Mouse (Mus musculus) embryonic facial prominence, embryonic 15.5 days (tissue): ENCODE measurements around the gene Fbxw5. TPM values are rescaled to one million over a fixed set of nuclear protein-coding genes. Genes with fewer than 3 reads are reported as not detected.
"Not testable (repeated sequence)": the region's sequence is repeated elsewhere in the genome, so short reads cannot be mapped to it uniquely, and the experiment has no call there.

ENCODE experiments used
- ATAC-seq: fragments of 200-750 bp; cut with Nextera tagmentation; 2 replicates; pipeline ENCODE4 v1.8.0; 2017; ENCODE audit warnings: low read depth, moderate TSS enrichment; ENCODE audit not compliant: insufficient number of reproducible peaks, low FRiP score, low TSS enrichment
- H3K27ac ChIP-seq: fragments of 300-500 bp; sonication (generic); replicated peaks from 2 replicates; pipeline ENCODE4 v1.5.1; 2015; ENCODE audit warnings: mild to moderate bottlenecking, inconsistent platforms
- H3K27me3 ChIP-seq: fragments of 300-500 bp; sonication (generic); 2 replicates; pipeline ENCODE4 v1.6.1; 2015; ENCODE audit warnings: inconsistent platforms
- H3K36me3 ChIP-seq: fragments of 300-500 bp; sonication (generic); 2 replicates; pipeline ENCODE4 v1.6.1; 2015; ENCODE audit warnings: mild to moderate bottlenecking, inconsistent platforms
- H3K4me1 ChIP-seq: fragments of 300-500 bp; sonication (generic); 2 replicates; pipeline ENCODE4 v1.6.1; 2015; ENCODE audit warnings: inconsistent platforms
- H3K4me2 ChIP-seq: fragments of 300-500 bp; sonication (generic); replicated peaks from 2 replicates; pipeline ENCODE4 v1.6.1; 2015; ENCODE audit warnings: mild to moderate bottlenecking, inconsistent platforms
- H3K4me3 ChIP-seq: fragments of 300-500 bp; sonication (generic); replicated peaks from 2 replicates; pipeline ENCODE4 v1.5.1; 2015; ENCODE audit warnings: mild to moderate bottlenecking, inconsistent platforms
- H3K9ac ChIP-seq: fragments of 300-500 bp; sonication (generic); 2 replicates; pipeline ENCODE4 v1.6.1; 2015; ENCODE audit warnings: inconsistent platforms
- H3K9me3 ChIP-seq: fragments of 300-500 bp; sonication (generic); replicated peaks from 2 replicates; pipeline ENCODE4 v1.6.1; 2016; ENCODE audit warnings: inconsistent platforms
- WGBS: fragments of 180-500 bp; shearing (Covaris S2); methylation state at CpG from one replicate; pipeline ENCODE4 v1.1.7; 2015; 5-methylcytosine and 5-hydroxymethylcytosine counted together
- polyA plus RNA-seq: library from polyadenylated mRNA; unstranded; fragments of >200 nt; fragmentation: Nextera tagmentation; extraction: Ambion mirVana; gene quantifications from 2 replicates; pipeline ENCODE4 v1.2.1, GENCODE M21; 2015

Fbxw5 gene
- polyA plus RNA-seq, 1 experiment from 2014 or later: 96.3 TPM

- Histone ChIP-seq H3K27ac (no peak overlapping the region), H3K4me3 (no peak overlapping the region), H3K4me2 (no peak overlapping the region), H3K9ac (no peak overlapping the region), H3K27me3 (no peaks in the 10 kb centered on the region), H3K4me1 (no peaks in the 10 kb centered on the region), H3K9me3 (no peaks in the 10 kb centered on the region), H3K36me3 (peaks cover 78% of the 10 kb centered on the region)
- ATAC-seq: no peak
- WGBS: 95% methylated on average over 2 of the region's 2 CpGs
Measured at GRCm38 (mm10) chr2:25534866-25535182, 34.3 kb downstream of the Fbxw5 start.

GRCm38 (mm10) chr2:25536531-25536930 lies 36.0 kb downstream of the Fbxw5 start:
- Histone ChIP-seq H3K27me3 (no peaks in the 10 kb centered on the region), H3K36me3 (peaks cover 61% of the 10 kb centered on the region)
- no peak for ATAC-seq

GRCm38 (mm10) chr2:25540541-25540948 lies 40.0 kb downstream of the Fbxw5 start:
- Histone ChIP-seq H3K4me1 (0 out of 2 replicates have a peak, but pooled peaks cover 4% of the 10 kb centered on the region), H3K9me3 (no peaks in the 10 kb centered on the region), H3K4me2 (no peak overlapping the region), H3K4me3 (no peak overlapping the region), H3K27ac (no peak overlapping the region), H3K27me3 (no peaks in the 10 kb centered on the region), H3K36me3 (peaks cover 30% of the 10 kb centered on the region), H3K9ac (no peak overlapping the region)
- ATAC-seq: no peak
- 96% methylated on average over 4 of the region's 4 CpGs for WGBS

More at GRCm38 (mm10) chr2:25536531-25536930, 36.0 kb downstream of the Fbxw5 start:
- no peaks in the 10 kb centered on the region for H3K9me3 ChIP-seq
- no peak overlapping the region for H3K9ac ChIP-seq
- H3K4me3 ChIP-seq: no peak overlapping the region
- H3K4me2 ChIP-seq: no peak overlapping the region
- 90% methylated on average over 8 of the region's 8 CpGs for WGBS
- H3K27ac ChIP-seq: no peak overlapping the region
- H3K4me1 ChIP-seq: no peaks in the 10 kb centered on the region

GRCm38 (mm10) chr2:25541644-25542367 lies 41.3 kb downstream of the Fbxw5 start:
- Histone ChIP-seq H3K27me3 (no peaks in the 10 kb centered on the region), H3K27ac (no peak overlapping the region)

GRCm38 (mm10) chr2:25545996-25546810 lies 45.7 kb downstream of the Fbxw5 start:
- ATAC-seq: peak; percentile 69
- no peaks in the 10 kb centered on the region for H3K36me3 ChIP-seq
- peak overlapping the region; percentile 57 for H3K4me2 ChIP-seq
- H3K27me3 ChIP-seq: no peaks in the 10 kb centered on the region
- peak overlapping the region; percentile 69 for H3K9ac ChIP-seq
- H3K4me3 ChIP-seq: peak overlapping the region; percentile 75
- peak overlapping the region; percentile 68 for H3K27ac ChIP-seq
- peaks cover 10% of the 10 kb centered on the region; the same call in 1 of the 2 replicates for H3K4me1 ChIP-seq
- H3K9me3 ChIP-seq: no peaks in the 10 kb centered on the region
- WGBS: 8% methylated on average over 43 of the region's 43 CpGs

More at GRCm38 (mm10) chr2:25541644-25542367, 41.3 kb downstream of the Fbxw5 start:
- no peak for ATAC-seq
- no peak overlapping the region for H3K4me2 ChIP-seq
- H3K4me1 ChIP-seq: peaks cover 10% of the 10 kb centered on the region; the same call in 1 of the 2 replicates
- no peak overlapping the region for H3K9ac ChIP-seq
- H3K36me3 ChIP-seq: peaks cover 17% of the 10 kb centered on the region
- no peaks in the 10 kb centered on the region for H3K9me3 ChIP-seq
- 83% methylated on average over 10 of the region's 10 CpGs for WGBS
- no peak overlapping the region for H3K4me3 ChIP-seq

- Histone ChIP-seq H3K4me2 (peak within 1 kb of the TSS; percentile 57), H3K36me3 (no peaks in the 10 kb centered on the region), H3K9ac (peak within 1 kb of the TSS; percentile 69), H3K27ac (peak within 1 kb of the TSS; percentile 68), H3K4me3 (peak within 1 kb of the TSS; percentile 75), H3K27me3 (no peaks in the 10 kb centered on the region), H3K4me1 (peaks cover 10% of the 10 kb centered on the region; the same call in 1 of the 2 replicates), H3K9me3 (no peaks in the 10 kb centered on the region)
- 2% methylated on average over 48 of the region's 48 CpGs for WGBS
- ATAC-seq: peak; percentile 99
Measured at GRCm38 (mm10) chr2:25546811-25547491, 46.4 kb downstream of the Fbxw5 start, which contains the start of gene Traf2. Traf2 (minus strand) TSS chr2:25546940.

GRCm38 (mm10) chr2:25549021-25549991 lies 48.8 kb downstream of the Fbxw5 start:
- no peak overlapping the region for H3K4me2 ChIP-seq
- H3K36me3 ChIP-seq: no peaks in the 10 kb centered on the region
- H3K4me1 ChIP-seq: peaks cover 10% of the 10 kb centered on the region; the same call in 1 of the 2 replicates
- no peak overlapping the region for H3K4me3 ChIP-seq
- no peaks in the 10 kb centered on the region for H3K27me3 ChIP-seq
- no peak overlapping the region for H3K9ac ChIP-seq
- no peak overlapping the region for H3K27ac ChIP-seq
- ATAC-seq: no peak
- 67% methylated on average over 9 of the region's 9 CpGs for WGBS
- H3K9me3 ChIP-seq: no peaks in the 10 kb centered on the region

- no peak for ATAC-seq
- no peaks in the 10 kb centered on the region for H3K4me1 ChIP-seq
- no peaks in the 10 kb centered on the region for H3K27me3 ChIP-seq
- H3K27ac ChIP-seq: no peak overlapping the region
- H3K4me2 ChIP-seq: no peak overlapping the region
- no peaks in the 10 kb centered on the region for H3K9me3 ChIP-seq
- WGBS: 35% methylated on average over 5 of the region's 5 CpGs
- no peak overlapping the region for H3K9ac ChIP-seq
- no peaks in the 10 kb centered on the region for H3K36me3 ChIP-seq
- H3K4me3 ChIP-seq: no peak overlapping the region
Measured at GRCm38 (mm10) chr2:25551186-25551585, 50.6 kb downstream of the Fbxw5 start.

- not testable (repeated sequence) for H3K4me2 ChIP-seq, H3K4me1 ChIP-seq, H3K27me3 ChIP-seq, H3K36me3 ChIP-seq, H3K9me3 ChIP-seq, ATAC-seq, H3K4me3 ChIP-seq, H3K27ac ChIP-seq, H3K9ac ChIP-seq
- WGBS: 81% methylated on average over 4 of the region's 4 CpGs
Measured at GRCm38 (mm10) chr2:25553171-25553786, 52.7 kb downstream of the Fbxw5 start.
